Mouse (Mus musculus) activated CD4-positive, CD25-positive, alpha-beta regulatory T cell, adult 9 weeks (primary cell): ENCODE data around the gene Brd4. TPM values are rescaled to one million over a fixed set of nuclear protein-coding genes. Genes with fewer than 3 reads are reported as not detected.

Experiments
- polyA plus RNA-seq: library from polyadenylated mRNA; unstranded; fragments of 100-300 nt; shearing (Covaris generic); gene quantifications from one replicate; pipeline ENCODE4 v1.2.1, GENCODE M21; 2017

Gene Brd4
- polyA plus RNA-seq: 51.6 TPM

DNA sequence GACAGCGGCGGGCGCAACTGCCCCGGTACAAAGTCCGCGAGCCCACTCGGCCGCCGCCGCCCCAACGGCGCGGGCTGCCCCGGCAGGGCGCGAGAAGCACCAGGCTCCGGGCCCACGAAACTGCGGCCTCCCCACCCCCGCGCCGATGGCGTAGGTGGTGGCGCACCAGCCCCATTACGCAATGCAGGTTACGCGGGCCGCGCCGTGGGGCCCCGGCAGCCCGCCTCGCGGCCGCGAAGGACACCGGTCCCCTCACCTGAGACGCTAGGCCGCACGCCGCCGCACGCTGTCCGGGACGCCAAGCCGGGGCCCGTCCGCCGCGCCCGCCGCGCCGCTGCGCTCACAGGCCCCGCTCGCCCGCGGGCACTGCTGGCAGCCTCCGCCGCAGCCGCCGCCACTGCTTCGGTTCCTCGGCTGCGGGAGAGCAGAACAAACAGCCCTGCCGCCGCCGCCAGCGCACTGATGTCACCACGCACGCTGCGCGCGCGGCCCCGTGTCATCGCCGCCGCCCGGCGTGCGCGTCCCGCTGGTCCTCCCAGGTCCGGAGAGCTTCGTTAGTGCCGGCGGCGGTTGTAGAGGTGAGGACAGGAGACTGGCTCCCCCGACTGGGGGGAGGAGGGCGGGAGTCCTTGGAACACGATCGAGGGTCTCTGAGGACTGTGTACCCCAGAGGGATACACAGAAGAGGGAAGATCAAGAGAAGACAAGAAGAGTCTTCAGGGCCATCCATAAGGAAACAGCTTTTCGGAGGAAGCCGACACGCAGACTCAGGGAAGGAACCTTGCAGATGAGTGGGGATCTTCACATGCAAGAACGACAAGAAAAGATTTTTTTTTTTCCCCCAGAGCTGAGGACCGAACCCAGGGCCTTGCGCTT lies at the start of gene Brd4:
TSS of gene Brd4 (minus strand) at position 461 of the 876 bp plus-strand sequence.

GRCm38 (mm10) chr17:32320597-32321389 lies 36.3 kb upstream of the Brd4 start, which contains the start of gene Akap8:
Akap8 (minus strand) TSS chr17:32321238.

GRCm38 (mm10) chr17:32188863-32189636 lies 95.5 kb downstream of the Brd4 start, which contains the start of gene Ephx3:
Ephx3 (minus strand) TSS chr17:32189549.

DNA sequence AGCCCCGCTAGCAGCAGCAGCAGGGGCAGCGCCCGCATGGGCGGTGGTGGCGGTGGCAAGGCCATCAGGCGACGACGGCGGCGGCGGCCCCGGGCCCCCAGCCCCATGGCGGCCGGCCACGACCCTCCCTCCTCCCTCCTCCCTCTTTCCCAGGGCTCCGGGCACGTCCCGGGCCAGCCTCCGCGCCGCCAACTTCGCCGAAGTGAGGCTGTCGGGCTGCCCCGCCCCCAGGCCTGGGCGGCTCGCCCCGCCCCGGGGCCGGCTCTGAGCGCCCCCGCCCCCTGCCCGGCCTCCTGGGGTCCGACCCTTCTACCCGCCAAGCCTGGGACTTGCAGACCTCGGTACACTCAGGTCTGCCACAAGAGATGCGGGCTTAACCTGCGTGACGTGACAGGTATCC lies 117.8 kb downstream of the Brd4 start, which contains the start of gene Notch3:
TSS of gene Notch3 (minus strand) at position 166 of the 400 bp plus-strand sequence.

Other genes with a start within 250 kb of the Brd4 start
- 66.8 TPM for gene Rrp1b, start 248.6 kb downstream of the Brd4 start, polyA plus RNA-seq
- 0.43 TPM for gene Hsf2bp, start 248.4 kb downstream of the Brd4 start, polyA plus RNA-seq
- gene Notch3, start 117.9 kb downstream of the Brd4 start, polyA plus RNA-seq: not detected
- gene Ephx3, start 95.2 kb downstream of the Brd4 start, polyA plus RNA-seq: not detected
- gene Akap8, start 36.5 kb upstream of the Brd4 start, polyA plus RNA-seq: 239 TPM
- 247 TPM for gene Akap8l, start 65.9 kb upstream of the Brd4 start, polyA plus RNA-seq
- 20.7 TPM for gene Wiz, start 104.7 kb upstream of the Brd4 start, polyA plus RNA-seq
- 132 TPM for gene Rasal3, start 118.9 kb upstream of the Brd4 start, polyA plus RNA-seq
- gene Pglyrp2, start 139.4 kb upstream of the Brd4 start, polyA plus RNA-seq: 104 TPM
- gene Cyp4f39, start 168.0 kb upstream of the Brd4 start, polyA plus RNA-seq: 1.5 TPM
- gene Cyp4f17, start 221.3 kb upstream of the Brd4 start, polyA plus RNA-seq: 5.2 TPM